Mouse (Mus musculus): Measurements from ENCODE around the gene Klhl36. TPM values are rescaled to one million over a fixed set of nuclear protein-coding genes. Genes with fewer than 3 reads are reported as not detected.
A peak's percentile ranks its signal among the peaks of the same experiment; 100 is the strongest.

Klhl36 gene
- polyA plus RNA-seq, 1 experiment: 3.0 TPM

GRCm38 (mm10) chr8:119854035-119854434 is 8.0 kb upstream of the Klhl36 start:
- Histone ChIP-seq H3K36me3 (ENCODE audit: control insufficient read depth, insufficient read depth, low read length, poor library complexity, severe bottlenecking) (no peaks in the 10 kb centered on the region), H3K4me1 (ENCODE audit: control insufficient read depth, insufficient read depth, low read length) (peaks cover 2% of the 10 kb centered on the region), H3K27me3 (ENCODE audit: control insufficient read depth, insufficient read depth, low read length, poor library complexity, severe bottlenecking) (no peaks in the 10 kb centered on the region), H3K9me3 (replicated peaks; ENCODE audit: control insufficient read depth, insufficient read depth, low read length, poor library complexity, severe bottlenecking) (no peaks in the 10 kb centered on the region), H3K9ac (ENCODE audit: low read depth, poor library complexity, severe bottlenecking) (no peak overlapping the region), H3K27ac (ENCODE audit: insufficient read depth, low read length) (no peak overlapping the region), H3K4me3 (ENCODE audit: low read depth, low read length) (no peak overlapping the region)
- TF ChIP-seq CTCF (IDR thresholded peaks at IDR 0.05; ENCODE audit: low read depth, low read length) (no peak), EP300 (IDR thresholded peaks at IDR 0.05; ENCODE audit: insufficient read depth, low read depth, low read length) (0 out of 2 replicates have a peak, but pooled peaks have one; percentile 32)

- peaks cover 2% of the 10 kb centered on the region for H3K4me1 ChIP-seq (ENCODE audit: control insufficient read depth, insufficient read depth, low read length)
- no peaks in the 10 kb centered on the region for H3K9me3 ChIP-seq (replicated peaks; ENCODE audit: control insufficient read depth, insufficient read depth, low read length, poor library complexity, severe bottlenecking)
- no peak overlapping the region for H3K27ac ChIP-seq (ENCODE audit: insufficient read depth, low read length)
- no peak overlapping the region for H3K4me3 ChIP-seq (ENCODE audit: low read depth, low read length)
- no peaks in the 10 kb centered on the region for H3K36me3 ChIP-seq (ENCODE audit: control insufficient read depth, insufficient read depth, low read length, poor library complexity, severe bottlenecking)
- H3K27me3 ChIP-seq (ENCODE audit: control insufficient read depth, insufficient read depth, low read length, poor library complexity, severe bottlenecking): no peaks in the 10 kb centered on the region
- no peak overlapping the region for H3K9ac ChIP-seq (ENCODE audit: low read depth, poor library complexity, severe bottlenecking)
- TF ChIP-seq CTCF (IDR thresholded peaks at IDR 0.05; ENCODE audit: low read depth, low read length) (no peak), POLR2A (IDR thresholded peaks at IDR 0.05; ENCODE audit: insufficient read depth, low read length) (no peak), EP300 (IDR thresholded peaks at IDR 0.05; ENCODE audit: insufficient read depth, low read depth, low read length) (no peak)
These were observed 6.4 kb upstream of the Klhl36 start for GRCm38 (mm10) chr8:119855656-119856055.

- H3K9me3 ChIP-seq (replicated peaks; ENCODE audit: control insufficient read depth, insufficient read depth, low read length, poor library complexity, severe bottlenecking): no peaks in the 10 kb centered on the region
- H3K36me3 ChIP-seq (ENCODE audit: control insufficient read depth, insufficient read depth, low read length, poor library complexity, severe bottlenecking): no peaks in the 10 kb centered on the region
- TF ChIP-seq EP300 (IDR thresholded peaks at IDR 0.05; ENCODE audit: insufficient read depth, low read depth, low read length) (no peak), POLR2A (IDR thresholded peaks at IDR 0.05; ENCODE audit: insufficient read depth, low read length) (no peak), CTCF (IDR thresholded peaks at IDR 0.05; ENCODE audit: low read depth, low read length) (no peak)
- H3K27ac ChIP-seq (ENCODE audit: insufficient read depth, low read length): no peak overlapping the region
- H3K9ac ChIP-seq (ENCODE audit: low read depth, poor library complexity, severe bottlenecking): no peak overlapping the region
- H3K27me3 ChIP-seq (ENCODE audit: control insufficient read depth, insufficient read depth, low read length, poor library complexity, severe bottlenecking): no peaks in the 10 kb centered on the region
- peaks cover 2% of the 10 kb centered on the region for H3K4me1 ChIP-seq (ENCODE audit: control insufficient read depth, insufficient read depth, low read length)
- no peak overlapping the region for H3K4me3 ChIP-seq (ENCODE audit: low read depth, low read length)
These were observed 4.3 kb upstream of the Klhl36 start for GRCm38 (mm10) chr8:119857767-119858166.

GRCm38 (mm10) chr8:119862390-119862734 is 296 bp downstream of the Klhl36 start:
- Histone ChIP-seq H3K27ac (ENCODE audit: insufficient read depth, low read length) (no peak overlapping the region), H3K27me3 (ENCODE audit: control insufficient read depth, insufficient read depth, low read length, poor library complexity, severe bottlenecking) (no peaks in the 10 kb centered on the region; the same call in 1 of the 2 replicates)
- no peak for TF ChIP-seq POLR2A (IDR thresholded peaks at IDR 0.05; ENCODE audit: insufficient read depth, low read length)
- TF ChIP-seq CTCF (IDR thresholded peaks at IDR 0.05; ENCODE audit: low read depth, low read length): no peak
- no peak for TF ChIP-seq EP300 (IDR thresholded peaks at IDR 0.05; ENCODE audit: insufficient read depth, low read depth, low read length)

GRCm38 (mm10) chr8:119862749-119863148 is 683 bp downstream of the Klhl36 start:
- H3K9ac ChIP-seq (ENCODE audit: low read depth, poor library complexity, severe bottlenecking): peak overlapping the region; percentile 59
- no peak overlapping the region for H3K27ac ChIP-seq (ENCODE audit: insufficient read depth, low read length)
- peak overlapping the region; percentile 67 for H3K4me3 ChIP-seq (ENCODE audit: low read depth, low read length)
- no peaks in the 10 kb centered on the region for H3K4me1 ChIP-seq (ENCODE audit: control insufficient read depth, insufficient read depth, low read length)
- H3K9me3 ChIP-seq (replicated peaks; ENCODE audit: control insufficient read depth, insufficient read depth, low read length, poor library complexity, severe bottlenecking): no peaks in the 10 kb centered on the region
- H3K27me3 ChIP-seq (ENCODE audit: control insufficient read depth, insufficient read depth, low read length, poor library complexity, severe bottlenecking): no peaks in the 10 kb centered on the region; the same call in 1 of the 2 replicates
- H3K36me3 ChIP-seq (ENCODE audit: control insufficient read depth, insufficient read depth, low read length, poor library complexity, severe bottlenecking): no peaks in the 10 kb centered on the region
- no peak for TF ChIP-seq EP300 (IDR thresholded peaks at IDR 0.05; ENCODE audit: insufficient read depth, low read depth, low read length)
- no peak for TF ChIP-seq POLR2A (IDR thresholded peaks at IDR 0.05; ENCODE audit: insufficient read depth, low read length)
- TF ChIP-seq CTCF (IDR thresholded peaks at IDR 0.05; ENCODE audit: low read depth, low read length): no peak

More at GRCm38 (mm10) chr8:119862390-119862734, 296 bp downstream of the Klhl36 start:
- Histone ChIP-seq H3K4me1 (ENCODE audit: control insufficient read depth, insufficient read depth, low read length) (no peaks in the 10 kb centered on the region), H3K4me3 (ENCODE audit: low read depth, low read length) (peak overlapping the region; percentile 67), H3K9me3 (replicated peaks; ENCODE audit: control insufficient read depth, insufficient read depth, low read length, poor library complexity, severe bottlenecking) (no peaks in the 10 kb centered on the region), H3K9ac (ENCODE audit: low read depth, poor library complexity, severe bottlenecking) (peak overlapping the region; percentile 59), H3K36me3 (ENCODE audit: control insufficient read depth, insufficient read depth, low read length, poor library complexity, severe bottlenecking) (no peaks in the 10 kb centered on the region)

GRCm38 (mm10) chr8:119869616-119870015 is 7.5 kb downstream of the Klhl36 start:
- Histone ChIP-seq H3K4me3 (ENCODE audit: low read depth, low read length) (peak overlapping the region; percentile 8; the same call in 1 of the 2 replicates), H3K9ac (ENCODE audit: low read depth, poor library complexity, severe bottlenecking) (no peak overlapping the region), H3K4me1 (ENCODE audit: control insufficient read depth, insufficient read depth, low read length) (peaks cover 3% of the 10 kb centered on the region), H3K27ac (ENCODE audit: insufficient read depth, low read length) (no peak overlapping the region), H3K27me3 (ENCODE audit: control insufficient read depth, insufficient read depth, low read length, poor library complexity, severe bottlenecking) (no peaks in the 10 kb centered on the region), H3K36me3 (ENCODE audit: control insufficient read depth, insufficient read depth, low read length, poor library complexity, severe bottlenecking) (no peaks in the 10 kb centered on the region), H3K9me3 (replicated peaks; ENCODE audit: control insufficient read depth, insufficient read depth, low read length, poor library complexity, severe bottlenecking) (0 out of 2 replicates have a peak, but pooled peaks cover 3% of the 10 kb centered on the region)
- TF ChIP-seq CTCF (IDR thresholded peaks at IDR 0.05; ENCODE audit: low read depth, low read length): no peak
- TF ChIP-seq EP300 (IDR thresholded peaks at IDR 0.05; ENCODE audit: insufficient read depth, low read depth, low read length): no peak
- no peak for TF ChIP-seq POLR2A (IDR thresholded peaks at IDR 0.05; ENCODE audit: insufficient read depth, low read length)
